Mouse (Mus musculus) adrenal gland, postnatal 25 days (tissue): Measurements from ENCODE around the gene Malrd1. TPM values are rescaled to one million over a fixed set of nuclear protein-coding genes. Genes with fewer than 3 reads are reported as not detected.
"Not testable (repeated sequence)": the region's sequence is repeated elsewhere in the genome, so short reads cannot be mapped to it uniquely, and the experiment has no call there.

Experiments
- DNase-seq: peaks from one replicate; pipeline ENCODE4 v3.0.0; 2021; ENCODE audit warnings: mixed read lengths
- long read RNA-seq: library from polyadenylated mRNA; stranded (forward); transcript quantifications from one replicate; pipeline ENCODE4 v2.0.0, GENCODE M21; 2021
- total RNA-seq: library from RNA; stranded (reverse); gene quantifications from 2 replicates; pipeline ENCODE4 v1.2.3, GENCODE M21; 2021

The Malrd1 gene
- not detected in 2 replicates for total RNA-seq
- long read RNA-seq, result 0 reads

- no peak for DNase-seq
Measured at GRCm38 (mm10) chr2:15526241-15526924, at the start of gene Malrd1. Gene Malrd1, plus strand, starts transcription at chr2:15526479.

GRCm38 (mm10) chr2:15538643-15539042 lies 12.4 kb downstream of the Malrd1 start:
- no peak for DNase-seq

GRCm38 (mm10) chr2:15613327-15613948 lies 87.2 kb downstream of the Malrd1 start:
- DNase-seq, result no peak

GRCm38 (mm10) chr2:15614026-15614425 lies 87.7 kb downstream of the Malrd1 start:
- DNase-seq, result no peak

- DNase-seq, result no peak
Measured at GRCm38 (mm10) chr2:15635761-15636160, 109.5 kb downstream of the Malrd1 start.

GRCm38 (mm10) chr2:15643864-15644263 lies 117.6 kb downstream of the Malrd1 start:
- DNase-seq, result no peak

- no peak for DNase-seq
Measured at GRCm38 (mm10) chr2:15656388-15656787, 130.1 kb downstream of the Malrd1 start.

- DNase-seq, result no peak
Measured at GRCm38 (mm10) chr2:15702977-15703376, 176.7 kb downstream of the Malrd1 start.

GRCm38 (mm10) chr2:15740945-15741344 lies 214.7 kb downstream of the Malrd1 start:
- DNase-seq, result no peak

- DNase-seq, result no peak
Measured at GRCm38 (mm10) chr2:15744979-15745688, 218.9 kb downstream of the Malrd1 start.

GRCm38 (mm10) chr2:15784818-15785217 lies 258.5 kb downstream of the Malrd1 start:
- no peak for DNase-seq

- no peak for DNase-seq
Measured at GRCm38 (mm10) chr2:15815724-15816123, 289.4 kb downstream of the Malrd1 start.

GRCm38 (mm10) chr2:15869380-15869779 lies 343.1 kb downstream of the Malrd1 start:
- no peak for DNase-seq

GRCm38 (mm10) chr2:15893418-15894120 lies 367.3 kb downstream of the Malrd1 start:
- DNase-seq, result no peak

- no peak for DNase-seq
Measured at GRCm38 (mm10) chr2:15925432-15925831, 399.2 kb downstream of the Malrd1 start.

- DNase-seq, result no peak
Measured at GRCm38 (mm10) chr2:15926041-15926440, 399.8 kb downstream of the Malrd1 start.

- no peak for DNase-seq
Measured at GRCm38 (mm10) chr2:15931479-15931878, 405.2 kb downstream of the Malrd1 start.

- DNase-seq, result no peak
Measured at GRCm38 (mm10) chr2:15931924-15932323, 405.6 kb downstream of the Malrd1 start.

GRCm38 (mm10) chr2:15932340-15932739 lies 406.1 kb downstream of the Malrd1 start:
- no peak for DNase-seq

GRCm38 (mm10) chr2:16002925-16003324 lies 476.6 kb downstream of the Malrd1 start:
- no peak for DNase-seq

GRCm38 (mm10) chr2:16017046-16017445 lies 490.8 kb downstream of the Malrd1 start:
- DNase-seq, result not testable (repeated sequence)

- DNase-seq, result not testable (repeated sequence)
Measured at GRCm38 (mm10) chr2:16017719-16018118, 491.4 kb downstream of the Malrd1 start.

- peak; percentile 1 for DNase-seq
Measured at GRCm38 (mm10) chr2:16029752-16030151, 503.5 kb downstream of the Malrd1 start.
